Mouse (Mus musculus) B cell, adult 2 months (primary cell): ENCODE measurements around the gene Slc35e2.
"Not testable (repeated sequence)": the region's sequence is repeated elsewhere in the genome, so short reads cannot be mapped to it uniquely, and the experiment has no call there.

Experiments used
- DNase-seq, 2 experiments: peaks; one replicate each; pipeline ENCODE4 v3.0.0; 2022

Gene Slc35e2

GRCm38 (mm10) chr4:155601091-155601996, at the start of gene Slc35e2:
Slc35e2 (plus strand) TSS chr4:155601416.
- peak; percentile 95 to 96 for DNase-seq

DNA sequence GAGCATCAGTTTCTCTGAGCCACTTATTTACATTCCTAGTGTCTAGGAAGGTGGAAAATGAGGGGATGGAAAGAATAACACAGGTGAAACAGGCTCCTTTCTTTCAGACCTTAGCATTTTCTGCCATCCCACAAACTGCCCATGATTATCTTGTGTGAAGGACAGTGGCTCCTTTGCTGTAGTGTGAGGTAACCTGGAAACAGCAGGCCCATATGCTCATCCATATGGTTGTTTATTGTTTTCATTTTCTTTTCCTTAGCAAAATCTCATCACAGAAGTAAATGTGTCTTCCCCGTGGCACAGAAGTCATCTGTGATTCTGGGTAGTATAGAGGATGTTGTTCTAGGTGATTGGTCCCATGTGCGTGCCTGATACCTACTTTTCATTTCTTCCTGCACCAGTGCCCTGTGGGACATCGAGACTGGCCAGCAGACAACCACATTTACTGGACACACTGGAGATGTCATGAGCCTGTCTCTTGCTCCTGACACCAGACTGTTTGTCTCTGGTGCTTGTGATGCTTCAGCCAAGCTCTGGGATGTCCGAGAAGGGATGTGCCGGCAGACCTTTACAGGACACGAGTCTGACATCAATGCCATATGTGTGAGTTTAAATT, 48.2 kb upstream of the Slc35e2 start:
- DNase-seq: no peak

- no peak for DNase-seq
These were observed 46.3 kb upstream of the Slc35e2 start for GRCm38 (mm10) chr4:155554880-155555279.

DNA sequence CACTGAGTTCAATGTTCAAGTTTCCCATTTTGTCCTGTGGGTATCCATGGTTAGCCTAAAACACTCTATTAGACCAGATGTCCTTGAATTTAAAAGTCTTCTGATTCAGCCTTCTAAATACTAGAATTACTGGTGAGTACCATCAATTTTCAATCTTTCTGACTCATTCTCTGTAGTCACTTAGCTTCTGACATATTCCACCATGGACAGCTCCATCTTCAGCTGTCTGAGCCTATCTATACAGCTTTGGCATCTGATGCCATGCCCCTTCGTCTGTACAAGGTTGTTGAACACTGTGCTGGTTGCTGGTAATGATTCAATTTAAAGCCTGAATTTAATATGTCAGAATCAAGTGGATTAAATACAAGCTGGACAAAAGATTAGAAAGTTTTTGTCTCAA, 45.8 kb upstream of the Slc35e2 start:
- no peak for DNase-seq

GRCm38 (mm10) chr4:155559454-155559853, 41.8 kb upstream of the Slc35e2 start:
- peak; percentile 21 to 25 for DNase-seq

DNA sequence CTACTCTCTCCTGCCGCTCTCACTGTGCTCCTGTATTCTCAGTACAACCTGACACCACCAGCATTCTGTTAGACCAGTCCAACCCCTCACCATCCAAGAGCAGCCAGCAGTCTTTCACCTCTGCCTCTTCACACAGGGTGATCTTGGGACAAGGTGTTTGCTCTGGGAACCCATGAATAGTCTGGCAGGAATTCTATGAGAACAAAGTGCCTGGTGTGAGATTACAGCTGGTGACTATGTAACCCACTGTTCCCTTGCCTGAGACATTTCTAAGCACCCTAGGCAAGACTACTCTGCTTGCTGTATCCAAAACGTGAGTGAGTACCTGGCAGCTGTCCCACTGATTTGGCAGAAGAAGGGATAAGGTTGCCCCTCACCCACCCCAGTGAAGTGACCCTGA, 40.3 kb upstream of the Slc35e2 start:
- DNase-seq: no peak

- peak; percentile 29 to 39 for DNase-seq
These were observed 39.4 kb upstream of the Slc35e2 start, which contains the start of gene Nadk for GRCm38 (mm10) chr4:155561661-155562442. Nadk (plus strand) TSS chr4:155562378.

- peak; percentile 28 to 37 for DNase-seq
These were observed 38.4 kb upstream of the Slc35e2 start for GRCm38 (mm10) chr4:155562725-155563399.

DNA sequence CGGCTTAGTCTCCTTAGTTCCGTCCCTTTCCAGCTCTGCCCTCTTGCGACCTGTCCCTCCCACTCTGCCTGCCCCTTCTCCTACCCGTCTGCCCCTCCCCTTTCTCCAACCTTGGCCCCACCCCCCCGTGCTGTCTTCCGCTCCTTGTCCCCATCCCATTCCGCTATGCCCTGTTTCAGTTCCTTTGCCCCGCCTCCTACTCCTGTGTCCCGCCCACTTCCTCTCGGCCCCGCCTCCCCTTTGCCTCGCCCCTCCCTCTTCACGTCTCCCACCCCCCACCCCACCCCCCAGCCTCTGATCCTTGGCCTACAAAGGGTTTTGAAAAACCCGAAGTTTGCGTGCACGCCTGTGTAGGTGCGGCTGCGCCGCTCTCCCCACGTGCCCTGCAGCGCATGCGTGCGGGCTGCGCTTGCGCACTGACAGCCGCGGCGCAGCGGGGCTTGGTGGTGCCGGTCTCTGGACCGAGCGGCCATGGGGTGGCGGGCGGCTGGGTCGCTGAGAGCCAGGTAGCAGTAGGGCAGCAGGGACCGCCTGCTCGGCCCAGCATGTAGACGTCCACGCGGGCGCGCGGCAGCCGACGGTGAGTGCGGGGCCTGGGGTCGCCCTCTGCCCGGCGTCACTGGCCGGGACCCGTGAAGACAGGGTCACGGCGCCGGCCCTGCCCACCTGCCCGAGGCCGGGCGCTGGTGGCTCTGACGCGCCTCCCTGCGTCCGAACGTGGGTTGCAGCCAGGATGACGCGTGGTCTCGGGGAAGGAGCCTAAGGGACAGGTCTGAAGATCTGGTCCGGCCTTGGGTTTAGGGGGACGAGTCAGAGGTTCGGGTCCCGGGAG, 37.6 kb upstream of the Slc35e2 start:
- DNase-seq: peak; percentile 98 to 99

DNA sequence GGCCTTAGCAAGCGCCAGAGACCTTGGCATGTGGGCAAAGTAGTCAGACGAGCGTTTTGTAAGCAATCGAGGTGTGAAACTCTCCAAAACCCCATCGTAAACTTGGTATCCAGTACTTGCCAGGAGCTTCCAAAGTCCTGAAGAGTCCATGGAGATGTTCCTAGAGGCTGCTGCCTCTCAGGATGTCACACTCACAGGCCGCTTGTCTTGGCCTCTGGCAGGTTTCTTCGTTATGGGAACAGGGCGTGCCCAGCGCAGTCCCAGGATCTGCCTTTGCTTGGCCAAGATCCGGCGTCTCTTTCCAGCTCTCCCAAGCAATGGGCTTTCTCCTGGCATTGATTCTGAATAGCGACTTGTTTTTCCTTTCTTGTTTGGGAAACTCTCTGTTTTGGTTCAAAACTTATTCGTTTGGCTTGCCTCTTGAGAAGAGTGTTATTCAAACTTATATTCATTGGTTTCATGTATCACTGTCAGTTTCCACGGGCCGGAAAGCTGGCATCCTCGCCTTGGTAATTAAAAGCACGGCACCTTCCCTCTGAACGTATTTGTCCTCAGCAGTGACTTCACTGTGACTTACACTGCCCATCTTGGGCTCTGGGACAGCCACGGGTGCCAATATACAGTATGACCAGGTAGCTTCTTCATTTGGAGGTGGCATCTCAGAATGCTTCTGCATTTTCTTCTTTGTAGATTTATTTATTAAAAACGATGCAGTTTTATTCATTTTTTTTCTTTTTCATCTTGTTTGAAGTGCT, 36.7 kb upstream of the Slc35e2 start:
- no peak for DNase-seq

DNA sequence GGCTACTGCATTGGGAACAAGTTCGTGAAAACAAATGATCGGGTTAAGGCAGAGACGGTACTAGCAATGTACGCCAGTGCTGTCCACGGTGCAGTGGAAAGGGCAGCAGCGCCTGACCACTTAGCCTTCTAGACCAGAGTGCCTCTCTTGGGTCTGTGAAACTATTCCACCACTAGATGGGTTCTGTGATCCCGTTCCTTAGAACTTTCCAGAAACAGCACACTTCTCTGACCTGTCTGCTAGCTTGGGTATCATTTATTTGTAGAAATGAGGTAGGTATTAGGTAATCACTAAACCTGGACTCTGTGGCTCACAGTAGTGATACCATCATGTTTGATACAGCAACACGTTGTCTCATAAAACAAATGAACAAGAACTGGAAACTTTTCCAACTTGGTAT, 34.7 kb upstream of the Slc35e2 start:
- DNase-seq: no peak

DNA sequence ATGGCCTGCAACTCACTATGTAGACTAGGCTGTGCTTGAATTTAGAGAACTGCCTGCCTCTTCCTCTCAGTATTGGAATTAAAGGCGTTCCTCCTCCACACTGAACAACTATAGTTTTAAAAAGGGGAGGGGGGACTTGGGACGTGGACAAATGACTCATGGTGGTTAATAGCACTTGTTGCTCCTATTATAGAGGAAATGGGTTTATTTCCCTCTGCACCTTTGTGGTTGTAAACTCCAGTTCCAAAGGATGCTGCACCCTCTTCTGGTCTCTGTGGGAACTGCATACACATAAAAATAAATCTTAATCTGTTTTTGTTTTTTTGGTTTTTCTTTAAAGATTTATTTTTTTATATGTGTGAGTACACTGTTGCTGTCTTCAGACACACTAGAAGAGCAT, 33.0 kb upstream of the Slc35e2 start:
- peak; percentile 54 to 63 for DNase-seq

- no peak for DNase-seq
These were observed 32.4 kb upstream of the Slc35e2 start for GRCm38 (mm10) chr4:155568632-155569370.

DNA sequence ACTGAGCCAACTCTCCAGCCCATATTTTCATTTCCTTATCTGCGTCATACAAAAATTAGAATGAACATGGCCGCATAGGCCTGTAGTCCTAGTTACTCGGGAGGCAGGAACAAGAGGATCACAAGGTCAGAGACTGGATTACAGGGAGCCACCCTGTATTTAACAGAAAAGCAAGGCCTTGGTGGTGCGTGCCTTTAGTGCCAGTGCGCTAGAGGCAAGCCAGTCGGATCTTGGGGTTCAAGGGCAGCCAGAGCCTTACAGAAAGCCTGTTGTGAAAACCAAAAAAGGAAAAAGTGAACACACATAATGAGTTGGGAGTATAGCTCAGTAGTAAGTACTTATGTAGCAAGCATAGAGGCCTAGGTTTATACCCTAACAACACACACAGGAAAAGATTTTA, 31.4 kb upstream of the Slc35e2 start:
- no peak for DNase-seq

GRCm38 (mm10) chr4:155570315-155570714, 30.9 kb upstream of the Slc35e2 start:
- not testable (repeated sequence) for DNase-seq

DNA sequence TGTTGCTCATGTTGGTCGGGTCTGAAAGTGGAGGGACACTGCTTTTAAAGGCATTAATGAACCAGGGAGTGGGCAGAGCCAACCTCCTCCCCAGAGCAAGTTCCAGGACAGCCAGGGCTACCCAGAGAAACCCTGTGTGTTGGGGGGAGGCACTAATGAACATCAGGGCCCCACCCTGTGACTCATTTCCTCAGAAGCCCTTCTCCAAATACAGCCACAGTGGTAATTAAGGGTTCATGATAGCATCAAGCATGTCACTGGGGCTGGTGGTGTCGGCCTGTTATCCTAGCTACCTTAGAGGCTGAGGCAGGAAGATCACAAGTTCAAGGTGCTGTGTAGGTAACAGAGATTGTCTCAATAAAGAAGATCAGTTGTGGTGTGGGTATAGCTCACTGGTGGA, 29.8 kb upstream of the Slc35e2 start:
- no peak for DNase-seq

GRCm38 (mm10) chr4:155573155-155573554, 28.1 kb upstream of the Slc35e2 start:
- no peak for DNase-seq

DNA sequence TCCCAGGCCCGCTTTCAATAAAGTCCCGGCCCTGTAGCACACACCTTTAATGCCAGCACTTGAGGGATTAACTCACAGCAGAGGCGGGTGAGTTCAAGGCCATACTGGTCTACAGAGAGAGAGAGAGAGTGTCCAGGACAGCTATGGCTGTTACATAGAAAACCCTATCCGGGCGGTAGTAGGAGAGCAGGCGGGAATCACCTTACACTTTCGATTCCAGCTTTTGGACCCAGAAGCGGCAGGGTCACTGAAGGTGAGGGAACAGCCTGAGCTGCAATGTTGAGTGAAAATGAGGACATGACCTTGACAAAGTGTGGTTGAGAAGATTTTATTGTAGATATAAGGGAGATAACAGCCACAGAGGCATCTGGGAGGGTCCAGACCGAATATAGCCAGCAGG, 27.3 kb upstream of the Slc35e2 start:
- DNase-seq: no peak

DNA sequence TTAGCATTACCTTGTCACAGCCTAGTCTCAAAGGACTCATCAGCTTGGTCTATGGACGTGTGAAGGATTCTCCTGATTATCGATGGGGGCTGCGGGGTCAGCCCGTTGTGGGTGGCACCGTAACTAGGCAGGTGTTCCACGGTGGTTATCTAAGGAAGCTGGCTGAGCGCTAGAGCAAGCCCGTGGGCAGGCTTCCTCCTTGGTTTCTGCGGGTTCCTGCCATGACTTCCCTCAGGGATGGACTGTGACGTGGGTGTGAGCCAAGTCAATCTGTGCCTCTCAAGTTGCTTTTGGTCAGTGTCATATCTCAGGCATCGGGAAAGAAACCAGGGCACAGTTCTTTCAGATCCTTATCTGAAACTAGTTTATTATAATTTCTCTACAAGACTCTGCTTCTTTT, 26.3 kb upstream of the Slc35e2 start:
- DNase-seq: no peak

- no peak for DNase-seq
These were observed 25.7 kb upstream of the Slc35e2 start for GRCm38 (mm10) chr4:155575521-155575920.
